Mouse (Mus musculus) hindbrain, postnatal 0 days (tissue): ENCODE measurements at regions not wholly inside any gene's neighbourhood (a gene's known extent, or its start where the extent isn't known, plus 50 kb on each side); places are given as distances from the start of the nearest gene placed in this dataset.
"Not testable (repeated sequence)": the region's sequence is repeated elsewhere in the genome, so short reads cannot be mapped to it uniquely, and the experiment has no call there.

Experiments
- ATAC-seq: fragments of 200-750 bp; cut with Nextera tagmentation; 2 replicates; pipeline ENCODE4 v1.8.0; 2017; ENCODE audit warnings: mild to moderate bottlenecking, moderate TSS enrichment, moderate library complexity
- DNase-seq: peaks from one replicate; pipeline ENCODE4 v3.0.0-alpha.2; 2015; ENCODE audit warnings: low spot score
- H3K27ac ChIP-seq: fragments of 300-500 bp; sonication (generic); 2 replicates; pipeline ENCODE4 v1.5.1; 2014; ENCODE audit warnings: mild to moderate bottlenecking
- H3K27me3 ChIP-seq: fragments of 300-500 bp; sonication (generic); 2 replicates; pipeline ENCODE4 v1.6.1; 2014; ENCODE audit warnings: low read length, mixed read lengths; ENCODE audit not compliant: insufficient read depth
- H3K36me3 ChIP-seq: fragments of 300-500 bp; sonication (generic); 2 replicates; pipeline ENCODE4 v1.6.1; 2014; ENCODE audit warnings: low read length, mixed read lengths; ENCODE audit not compliant: insufficient read depth
- H3K4me1 ChIP-seq: fragments of 300-500 bp; sonication (generic); 2 replicates; pipeline ENCODE4 v1.6.1; 2014; ENCODE audit warnings: antibody characterized with exemption, low read length, mixed read lengths; ENCODE audit not compliant: insufficient read depth
- H3K4me2 ChIP-seq: fragments of 300-500 bp; sonication (generic); 2 replicates; pipeline ENCODE4 v1.6.1; 2014; ENCODE audit warnings: low read depth, mild to moderate bottlenecking, low read length, moderate library complexity, mixed read lengths
- H3K4me3 ChIP-seq: fragments of 300-500 bp; sonication (generic); 2 replicates; pipeline ENCODE4 v1.5.1; 2014; ENCODE audit warnings: low read length
- H3K9ac ChIP-seq: fragments of 300-500 bp; sonication (generic); replicated peaks from 2 replicates; pipeline ENCODE4 v1.6.1; 2014; ENCODE audit warnings: mild to moderate bottlenecking, low read length, moderate library complexity, mixed read lengths
- H3K9me3 ChIP-seq: fragments of 300-500 bp; sonication (generic); 2 replicates; pipeline ENCODE4 v1.6.1; 2016; ENCODE audit warnings: low read length, mixed read lengths
- CTCF ChIP-seq: IDR thresholded peaks from 2 replicates; pipeline ENCODE4 v1.5.1; 2016; ENCODE audit warnings: antibody characterized with exemption, control low read depth, low read depth
- WGBS: fragments of 180-500 bp; shearing (Covaris S2); extraction: QIAGEN DNeasy Blood & Tissue Kit; methylation state at CpG from one replicate; pipeline ENCODE4 v1.1.7; 2014; 5-methylcytosine and 5-hydroxymethylcytosine counted together

GRCm38 (mm10) chr3:20776964-20777304 is 410.0 kb upstream of the Agtr1b start:
- no peaks in the 10 kb centered on the region for H3K9me3 ChIP-seq
- H3K4me2 ChIP-seq, result no peak overlapping the region
- DNase-seq, result no peak
- H3K4me3 ChIP-seq, result no peak overlapping the region
- 50% methylated on average over 2 of the region's 2 CpGs for WGBS
- no peaks in the 10 kb centered on the region for H3K36me3 ChIP-seq
- no peaks in the 10 kb centered on the region for H3K27me3 ChIP-seq
- no peak overlapping the region for H3K9ac ChIP-seq
- ATAC-seq, result no peak
- H3K27ac ChIP-seq, result no peak overlapping the region
- no peaks in the 10 kb centered on the region for H3K4me1 ChIP-seq
- no peak for TF ChIP-seq CTCF

GRCm38 (mm10) chr3:20776128-20776963 is 409.4 kb upstream of the Agtr1b start:
- 29% methylated on average over 4 of the region's 4 CpGs for WGBS
- Histone ChIP-seq H3K4me2 (no peak overlapping the region), H3K27me3 (no peaks in the 10 kb centered on the region), H3K36me3 (no peaks in the 10 kb centered on the region), H3K9me3 (no peaks in the 10 kb centered on the region), H3K27ac (0 out of 2 replicates have a peak overlapping the region, but pooled peaks have one; percentile 2), H3K9ac (no peak overlapping the region), H3K4me1 (no peaks in the 10 kb centered on the region), H3K4me3 (no peak overlapping the region)
- ATAC-seq (peak; percentile 47; the same call in 1 of the 2 replicates), DNase-seq (peak; percentile 19)
- TF ChIP-seq CTCF, result no peak

DNA sequence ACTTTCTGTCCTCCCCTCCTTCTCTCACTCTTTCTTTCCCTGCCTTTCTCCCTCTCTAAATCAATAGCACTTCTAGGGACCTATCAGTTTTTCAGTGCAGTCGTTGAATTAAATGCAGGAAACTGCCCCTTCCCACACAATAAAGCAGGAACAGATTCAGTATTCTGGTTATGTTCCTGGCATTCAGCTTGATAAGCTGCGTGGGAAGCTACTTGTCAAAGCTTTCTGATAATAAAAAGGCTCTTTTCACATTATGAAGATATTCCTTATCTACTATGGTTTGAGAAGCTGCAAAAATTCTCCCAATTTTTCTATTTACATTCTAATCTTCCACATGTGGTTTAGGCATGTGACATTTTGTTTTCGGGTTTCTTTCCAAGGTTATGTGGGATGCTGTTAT is 367.3 kb upstream of the Agtr1b start:
- H3K4me2 ChIP-seq, result no peak overlapping the region
- H3K36me3 ChIP-seq, result no peaks in the 10 kb centered on the region
- H3K27me3 ChIP-seq, result no peaks in the 10 kb centered on the region
- H3K9me3 ChIP-seq, result no peaks in the 10 kb centered on the region
- 65% methylated on average over 3 of the region's 3 CpGs for WGBS
- TF ChIP-seq CTCF, result no peak
- H3K9ac ChIP-seq, result no peak overlapping the region
- DNase-seq (no peak), ATAC-seq (no peak)
- no peaks in the 10 kb centered on the region for H3K4me1 ChIP-seq
- H3K4me3 ChIP-seq, result no peak overlapping the region
- H3K27ac ChIP-seq, result no peak overlapping the region

- ATAC-seq (no peak), DNase-seq (no peak)
- Histone ChIP-seq H3K4me1 (no peaks in the 10 kb centered on the region), H3K9ac (no peak overlapping the region), H3K9me3 (no peaks in the 10 kb centered on the region), H3K27me3 (no peaks in the 10 kb centered on the region), H3K4me3 (no peak overlapping the region), H3K4me2 (no peak overlapping the region), H3K36me3 (no peaks in the 10 kb centered on the region), H3K27ac (no peak overlapping the region)
- no peak for TF ChIP-seq CTCF
Measured at GRCm38 (mm10) chr3:20732005-20732404, 365.0 kb upstream of the Agtr1b start.

DNA sequence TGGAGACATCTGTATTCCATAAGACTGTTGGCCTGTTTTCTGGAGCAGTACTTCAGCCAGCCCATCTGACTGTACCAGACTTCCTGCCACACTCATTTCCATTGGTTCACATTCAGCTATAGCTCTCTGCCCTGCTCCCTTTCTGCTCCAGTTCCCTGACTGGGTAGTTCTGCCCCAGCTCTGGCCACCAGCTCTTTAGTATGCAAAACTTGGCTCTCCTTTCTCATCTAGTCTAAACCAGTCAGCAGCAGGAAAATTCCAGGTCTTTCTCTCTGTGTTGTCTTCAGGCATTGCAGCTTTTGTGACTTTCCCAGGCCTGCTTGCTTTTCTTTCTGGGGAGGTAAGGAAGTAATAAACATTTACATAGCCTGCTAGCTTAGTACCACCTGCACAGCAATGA is 363.5 kb upstream of the Agtr1b start:
- H3K9me3 ChIP-seq, result no peaks in the 10 kb centered on the region
- no peaks in the 10 kb centered on the region for H3K4me1 ChIP-seq
- TF ChIP-seq CTCF, result no peak
- no peaks in the 10 kb centered on the region for H3K36me3 ChIP-seq
- no peak overlapping the region for H3K4me3 ChIP-seq
- H3K27ac ChIP-seq, result no peak overlapping the region
- no peak overlapping the region for H3K4me2 ChIP-seq
- DNase-seq, result no peak
- ATAC-seq, result 0 out of 2 replicates have a peak, but pooled peaks have one; percentile 35
- H3K9ac ChIP-seq, result no peak overlapping the region
- H3K27me3 ChIP-seq, result no peaks in the 10 kb centered on the region

DNA sequence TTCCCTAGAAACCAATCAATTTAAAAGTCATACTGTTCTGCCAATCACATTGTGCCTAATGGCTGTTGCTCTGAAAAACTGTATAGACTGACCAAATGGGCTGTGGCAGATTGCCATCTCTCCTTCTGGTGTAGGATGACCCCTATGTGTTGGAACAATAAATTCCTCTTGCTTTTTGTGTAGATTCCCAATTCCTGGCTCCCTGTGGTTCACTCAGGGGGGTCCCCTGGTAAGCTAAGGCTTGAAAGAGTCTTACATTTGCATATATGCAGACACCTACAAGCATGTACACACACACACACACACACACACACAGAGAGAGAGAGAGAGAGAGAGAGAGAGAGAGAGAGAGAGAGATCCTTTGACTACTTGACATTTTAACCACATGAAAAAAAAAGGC is 362.8 kb upstream of the Agtr1b start:
- not testable (repeated sequence) for H3K4me1 ChIP-seq, ATAC-seq, H3K36me3 ChIP-seq, DNase-seq, H3K9me3 ChIP-seq, H3K4me3 ChIP-seq, H3K4me2 ChIP-seq, H3K27ac ChIP-seq, H3K9ac ChIP-seq, H3K27me3 ChIP-seq

DNA sequence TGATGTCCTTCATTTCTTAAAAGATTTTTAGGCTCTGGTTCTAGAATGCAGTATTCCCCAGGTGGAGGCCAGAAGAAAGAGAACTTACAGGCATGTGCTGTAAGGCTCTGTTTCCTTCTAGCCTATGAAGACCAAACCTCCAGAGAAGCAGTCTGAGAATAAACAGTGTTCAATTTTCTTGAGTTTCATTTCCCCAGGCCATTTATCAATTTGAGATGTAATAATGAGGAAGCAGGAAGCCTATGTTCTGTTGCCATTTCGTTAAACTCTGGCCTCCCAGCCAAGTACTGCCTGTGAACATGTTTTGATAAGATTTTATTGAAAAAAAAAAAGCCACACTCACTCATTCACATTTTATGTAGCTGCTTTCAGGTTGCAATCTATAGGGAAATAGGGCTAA is 347.7 kb upstream of the Agtr1b start:
- Histone ChIP-seq H3K4me1 (no peaks in the 10 kb centered on the region), H3K4me3 (no peak overlapping the region), H3K27me3 (no peaks in the 10 kb centered on the region), H3K36me3 (no peaks in the 10 kb centered on the region), H3K4me2 (no peak overlapping the region), H3K9me3 (no peaks in the 10 kb centered on the region), H3K9ac (no peak overlapping the region), H3K27ac (no peak overlapping the region)
- no peak for ATAC-seq
- 64% methylated on average over 1 of the region's 1 CpGs for WGBS
- no peak for DNase-seq
- no peak for TF ChIP-seq CTCF
